Mouse (Mus musculus) brain, embryonic 14.5 days (tissue): ENCODE measurements at regions not wholly inside any gene's neighbourhood (a gene's known extent, or its start where the extent isn't known, plus 50 kb on each side); places are given as distances from the start of the nearest gene placed in this dataset.

Experiments used
- CTCF ChIP-seq: fragments of 200-500 bp; IDR thresholded peaks from 2 replicates; pipeline ENCODE4 v1.5.1; 2012; ENCODE audit warnings: inconsistent platforms, mild to moderate bottlenecking, moderate library complexity, borderline replicate concordance; ENCODE audit not compliant: insufficient read depth, insufficient read length; ENCODE audit errors: extremely low read depth
- POLR2A ChIP-seq: fragments of 200-500 bp; IDR thresholded peaks from 2 replicates; pipeline ENCODE4 v1.6.1; 2012; ENCODE audit warnings: mild to moderate bottlenecking, inconsistent platforms, borderline replicate concordance; ENCODE audit not compliant: poor library complexity, insufficient read depth, insufficient read length, severe bottlenecking; ENCODE audit errors: extremely low read depth

- TF ChIP-seq POLR2A (no peak), CTCF (no peak)
Measured at GRCm38 (mm10) chr5:45278005-45278432, 172.0 kb downstream of the Qdpr start.
